Mouse (Mus musculus): ENCODE measurements around the gene Mpp3. TPM values are rescaled to one million over a fixed set of nuclear protein-coding genes. Genes with fewer than 3 reads are reported as not detected.

Mpp3 gene
- polyA plus RNA-seq (2012; rRNA removed), result 43.1 and 46.8 TPM in 2 replicates

GRCm38 (mm10) chr11:102028087-102028816, at the start of gene Mpp3:
Mpp3 (minus strand) TSS chr11:102028461.

GRCm38 (mm10) chr11:102041350-102041949, 13.2 kb upstream of the Mpp3 start, which contains the start of gene Cd300lg:
Cd300lg (plus strand) TSS chr11:102041509.

GRCm38 (mm10) chr11:101986913-101987312, 41.3 kb downstream of the Mpp3 start, which contains the start of gene Dusp3:
Dusp3 (minus strand) TSS chr11:101987013.

GRCm38 (mm10) chr11:101984054-101985025, 43.9 kb downstream of the Mpp3 start, which contains the start of gene Cfap97d1:
Cfap97d1 (plus strand) TSS chr11:101984279.

GRCm38 (mm10) chr11:101966965-101967614, 61.2 kb downstream of the Mpp3 start, which contains the start of gene Sost:
Sost (minus strand) TSS chr11:101967015.

Other genes with a start within 250 kb of the Mpp3 start
- gene Etv4, start 243.1 kb downstream of the Mpp3 start, polyA plus RNA-seq (2012; rRNA removed), result 9.6 and 15.7 TPM in 2 replicates
- 0.43 and 2.9 TPM in 2 replicates for gene Meox1, start 134.1 kb downstream of the Mpp3 start, polyA plus RNA-seq (2012; rRNA removed)
- gene Sost, start 61.4 kb downstream of the Mpp3 start, polyA plus RNA-seq (2012; rRNA removed), result 0.24 and 0.29 TPM in 2 replicates
- gene Cfap97d1, start 44.2 kb downstream of the Mpp3 start, polyA plus RNA-seq (2012; rRNA removed), result not detected in 2 replicates
- gene Dusp3, start 41.4 kb downstream of the Mpp3 start, polyA plus RNA-seq (2012; rRNA removed), result 10.0 and 12.3 TPM in 2 replicates
- 0.06 and 0.20 TPM in 2 replicates for gene Cd300lg, start 13.0 kb upstream of the Mpp3 start, polyA plus RNA-seq (2012; rRNA removed)
- 36.5 and 39.4 TPM in 2 replicates for gene Mpp2, start 60.1 kb upstream of the Mpp3 start, polyA plus RNA-seq (2012; rRNA removed)
- gene Ppy, start 72.9 kb upstream of the Mpp3 start, polyA plus RNA-seq (2012; rRNA removed), result not detected in 2 replicates
- gene Pyy, start 79.4 kb upstream of the Mpp3 start, polyA plus RNA-seq (2012; rRNA removed), result 1.4 and 3.4 TPM in 2 replicates
- gene Nags, start 117.1 kb upstream of the Mpp3 start, polyA plus RNA-seq (2012; rRNA removed), result 0.01 and 0.05 TPM in 2 replicates
- 33.3 and 33.4 TPM in 2 replicates for gene Tmem101, start 127.9 kb upstream of the Mpp3 start, polyA plus RNA-seq (2012; rRNA removed)
- 40.8 and 42.9 TPM in 2 replicates for gene Lsm12, start 156.8 kb upstream of the Mpp3 start, polyA plus RNA-seq (2012; rRNA removed)
- 51.2 and 51.4 TPM in 2 replicates for gene G6pc3, start 161.2 kb upstream of the Mpp3 start, polyA plus RNA-seq (2012; rRNA removed)
- 110 and 122 TPM in 2 replicates for gene Hdac5, start 201.7 kb upstream of the Mpp3 start, polyA plus RNA-seq (2012; rRNA removed)
- gene BC030867, start 220.4 kb upstream of the Mpp3 start, polyA plus RNA-seq (2012; rRNA removed), result 6.6 and 7.9 TPM in 2 replicates
- 0.18 and 0.61 TPM in 2 replicates for gene Asb16, start 240.3 kb upstream of the Mpp3 start, polyA plus RNA-seq (2012; rRNA removed)

Data from central nervous system, embryonic 14 days (tissue).